Mouse (Mus musculus) lung, adult 2 months (tissue): Measurements from ENCODE around the gene C2cd3. TPM values are rescaled to one million over a fixed set of nuclear protein-coding genes. Genes with fewer than 3 reads are reported as not detected.

Source experiments
- DNase-seq: peaks from one replicate; pipeline ENCODE4 v3.0.0; 2022
- H3K4me1 ChIP-seq: fragments of 200-500 bp; 2 replicates; pipeline ENCODE4 v1.6.1; 2011; ENCODE audit warnings: low read length; ENCODE audit not compliant: control insufficient read depth, insufficient read depth
- H3K4me3 ChIP-seq: fragments of 200-500 bp; replicated peaks from 2 replicates; pipeline ENCODE3; 2011; ENCODE audit warnings: low read depth, mild to moderate bottlenecking, control low read depth, low read length; ENCODE audit errors: extremely low read depth
- CTCF ChIP-seq: fragments of 200-500 bp; IDR thresholded peaks from 2 replicates; pipeline ENCODE4 v1.5.1; 2011; ENCODE audit warnings: mild to moderate bottlenecking, low read length, control low read depth; ENCODE audit not compliant: insufficient read depth
- POLR2A ChIP-seq: fragments of 200-500 bp; IDR thresholded peaks from 2 replicates; pipeline ENCODE4 v1.6.1; 2011; ENCODE audit warnings: low read depth, mild to moderate bottlenecking, control low read depth, low read length, borderline replicate concordance; ENCODE audit errors: extremely low read depth
- WGBS: fragments of 180-500 bp; shearing (Covaris S2); methylation state at CpG from one replicate; pipeline ENCODE4 v1.1.7; 2018; 5-methylcytosine and 5-hydroxymethylcytosine counted together
- polyA plus RNA-seq: library from polyadenylated mRNA; depleted of rRNA; stranded (reverse); fragments of >200 nt; gene quantifications from 2 replicates; pipeline ENCODE4 v1.2.3, GENCODE M21; 2012

C2cd3 gene
- polyA plus RNA-seq, 1 experiment, result 16.6 TPM

GRCm38 (mm10) chr7:100399231-100399913 lies 27.3 kb downstream of the C2cd3 start:
- no peak overlapping the region for H3K4me3 ChIP-seq
- H3K4me1 ChIP-seq, result no peaks in the 10 kb centered on the region
- DNase-seq, result no peak
- TF ChIP-seq POLR2A (no peak), CTCF (no peak)
- WGBS, result 67% methylated on average over 8 of the region's 8 CpGs

- no peaks in the 10 kb centered on the region for H3K4me1 ChIP-seq
- DNase-seq, result no peak
- 64% methylated on average over 4 of the region's 4 CpGs for WGBS
- TF ChIP-seq POLR2A, result no peak
- TF ChIP-seq CTCF, result no peak
- no peak overlapping the region for H3K4me3 ChIP-seq
Measured at GRCm38 (mm10) chr7:100400899-100401539, 29.0 kb downstream of the C2cd3 start.

- TF ChIP-seq POLR2A (no peak), CTCF (no peak)
- H3K4me1 ChIP-seq, result no peaks in the 10 kb centered on the region
- WGBS, result 83% methylated on average over 4 of the region's 4 CpGs
- no peak overlapping the region for H3K4me3 ChIP-seq
- no peak for DNase-seq
Measured at GRCm38 (mm10) chr7:100402715-100403114, 30.7 kb downstream of the C2cd3 start.

GRCm38 (mm10) chr7:100407677-100408076 lies 35.6 kb downstream of the C2cd3 start:
- DNase-seq, result no peak
- 94% methylated on average over 5 of the region's 5 CpGs for WGBS
- Histone ChIP-seq H3K4me3 (no peak overlapping the region), H3K4me1 (no peaks in the 10 kb centered on the region)
- TF ChIP-seq CTCF, result no peak
- no peak for TF ChIP-seq POLR2A

- H3K4me1 ChIP-seq, result no peaks in the 10 kb centered on the region
- no peak overlapping the region for H3K4me3 ChIP-seq
- 97% methylated on average over 4 of the region's 4 CpGs for WGBS
- no peak for TF ChIP-seq CTCF
- no peak for TF ChIP-seq POLR2A
- DNase-seq, result no peak
Measured at GRCm38 (mm10) chr7:100408684-100409083, 36.7 kb downstream of the C2cd3 start.

- Histone ChIP-seq H3K4me1 (peaks cover 6% of the 10 kb centered on the region), H3K4me3 (no peak overlapping the region)
- WGBS, result 90% methylated on average over 3 of the region's 3 CpGs
- DNase-seq, result no peak
- no peak for TF ChIP-seq POLR2A
- TF ChIP-seq CTCF, result no peak
Measured at GRCm38 (mm10) chr7:100425795-100426194, 53.8 kb downstream of the C2cd3 start.

GRCm38 (mm10) chr7:100429102-100429501 lies 57.1 kb downstream of the C2cd3 start:
- peak; percentile 73 for TF ChIP-seq CTCF
- no peak for TF ChIP-seq POLR2A
- peak; percentile 42 for DNase-seq
- Histone ChIP-seq H3K4me3 (no peak overlapping the region), H3K4me1 (peaks cover 11% of the 10 kb centered on the region)
- 37% methylated on average over 3 of the region's 3 CpGs for WGBS

GRCm38 (mm10) chr7:100429911-100430310 lies 57.9 kb downstream of the C2cd3 start:
- Histone ChIP-seq H3K4me1 (peaks cover 11% of the 10 kb centered on the region), H3K4me3 (no peak overlapping the region)
- TF ChIP-seq CTCF, result no peak
- DNase-seq, result no peak
- WGBS, result 81% methylated on average over 11 of the region's 11 CpGs

GRCm38 (mm10) chr7:100431103-100431502 lies 59.1 kb downstream of the C2cd3 start:
- no peak for TF ChIP-seq CTCF
- no peak for TF ChIP-seq POLR2A
- no peak overlapping the region for H3K4me3 ChIP-seq
- H3K4me1 ChIP-seq, result peaks cover 11% of the 10 kb centered on the region
- WGBS, result 26% methylated on average over 5 of the region's 5 CpGs
- DNase-seq, result peak; percentile 49

- DNase-seq, result no peak
- Histone ChIP-seq H3K4me3 (no peak overlapping the region), H3K4me1 (peaks cover 11% of the 10 kb centered on the region)
- TF ChIP-seq POLR2A (no peak), CTCF (no peak)
- WGBS, result 80% methylated on average over 6 of the region's 6 CpGs
Measured at GRCm38 (mm10) chr7:100433295-100433694, 61.3 kb downstream of the C2cd3 start.
